ENCODE assay signal across 8 mouse cellular contexts in the genomic region with DNA sequence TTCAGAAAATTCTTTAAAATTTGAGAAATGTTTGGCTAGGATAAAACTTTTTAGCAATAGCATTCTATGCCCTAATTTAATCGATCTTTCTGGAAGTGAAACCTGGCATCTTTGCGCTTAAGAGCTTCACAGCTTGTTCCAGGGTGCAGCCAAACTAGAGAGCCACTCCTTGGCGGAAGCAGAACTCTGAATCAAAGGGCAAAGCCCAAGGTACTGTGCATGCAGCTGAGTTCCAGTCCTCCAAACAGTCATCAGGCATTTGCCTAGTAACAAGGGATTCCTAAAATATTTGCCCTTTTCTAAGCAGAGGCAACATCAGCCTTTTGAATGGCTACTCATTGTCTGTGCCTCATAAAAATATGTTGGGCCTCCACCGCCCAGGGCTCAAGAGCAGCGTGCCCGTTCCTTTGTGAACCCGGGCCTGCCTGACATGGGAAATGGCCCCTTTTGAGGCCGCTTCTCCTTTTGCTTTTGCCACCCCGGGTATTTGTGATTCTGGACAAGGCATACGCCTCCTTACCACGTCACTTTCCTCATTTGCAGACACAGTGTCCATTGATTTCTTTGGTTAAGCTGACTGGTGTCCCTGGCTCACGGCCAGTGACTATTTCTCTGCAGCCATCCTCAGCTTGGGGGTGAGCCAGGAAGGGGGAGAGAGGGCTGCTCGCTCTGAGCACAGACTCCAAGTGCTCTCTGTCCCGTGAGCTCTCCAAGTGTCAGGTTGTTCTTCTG.
DNase-seq lines count a peak whose midpoint lies in the region; ATAC-seq and TF ChIP-seq lines count a peak whose summit lies in the region.

No protein-coding gene starts in this region.

- 32% methylated on average over 14 of the region's 14 CpGs for WGBS in hindbrain, embryonic 15.5 days
- 59% methylated on average over 14 of the region's 14 CpGs for WGBS in olfactory bulb, adult 2 months

- no peak overlapping the region for H3K4me3 ChIP-seq in cortical plate, adult 2 months (ENCODE audit: insufficient read depth, low read length)
- H3K4me3 ChIP-seq in hindbrain, embryonic 15.5 days, result no peak overlapping the region
- no peak overlapping the region for H3K4me3 ChIP-seq in olfactory bulb, adult 2 months (ENCODE audit: insufficient read depth, low read depth, low read length)

- H3K9me3 ChIP-seq in hindbrain, embryonic 15.5 days, result no peaks in the 10 kb centered on the region

- peak; percentile 85 for ATAC-seq in hindbrain, embryonic 15.5 days (ENCODE audit: low FRiP score, low read depth)
- ATAC-seq in inflammation-experienced regulatory T-cells, adult 6 months, result no peak

- no peak overlapping the region for H3K9ac ChIP-seq in hindbrain, embryonic 15.5 days

- H3K36me3 ChIP-seq in hindbrain, embryonic 15.5 days, result no peaks in the 10 kb centered on the region

- no peak for TF ChIP-seq CTCF in cortical plate, adult 2 months (IDR thresholded peaks at IDR 0.05; ENCODE audit: extremely low read depth, insufficient read depth, low read length)
- TF ChIP-seq CTCF in olfactory bulb, adult 2 months (IDR thresholded peaks at IDR 0.05; ENCODE audit: insufficient read depth, low read depth, low read length), result no peak

- no peak for TF ChIP-seq POLR2A in cortical plate, adult 2 months (IDR thresholded peaks at IDR 0.05; ENCODE audit: extremely low read depth, insufficient read depth, low read length)
- TF ChIP-seq POLR2A in olfactory bulb, adult 2 months (IDR thresholded peaks at IDR 0.05; ENCODE audit: insufficient read depth, low read depth, low read length), result no peak

- H3K4me1 ChIP-seq in cortical plate, adult 2 months (ENCODE audit: control insufficient read depth, insufficient read depth, low read length), result no peaks in the 10 kb centered on the region; the same call in 1 of the 2 replicates
- H3K4me1 ChIP-seq in hindbrain, embryonic 15.5 days (replicated peaks), result peaks cover 18% of the 10 kb centered on the region
- peaks cover 14% of the 10 kb centered on the region for H3K4me1 ChIP-seq in olfactory bulb, adult 2 months (ENCODE audit: control insufficient read depth, insufficient read depth, low read length)

- peak; percentile 18 for DNase-seq in ovary, postnatal 36 days (ENCODE audit: low spot score)
- no peak for DNase-seq in ovary, postnatal 14 days (ENCODE audit: low spot score)
- peak; percentile 83 for DNase-seq in left cerebral cortex, postnatal 10 days (ENCODE audit: extremely low spot score in 1 of 2, low spot score in 2 of 2)
- no peak for DNase-seq in adipocyte (ENCODE audit: low spot score)

- intact Hi-C loops in left cerebral cortex, postnatal 10 days (cut with DNase I), result loop anchor here (10.0 kb wide), 1 partner anchor 243 kb away; no protein-coding TSS in a partner anchor

- H3K27me3 ChIP-seq in hindbrain, embryonic 15.5 days, result no peaks in the 10 kb centered on the region

- peak overlapping the region; percentile 48; the same call in 1 of the 2 replicates for H3K27ac ChIP-seq in cortical plate, adult 2 months (ENCODE audit: insufficient read depth, low read length)
- peak overlapping the region; percentile 58 for H3K27ac ChIP-seq in hindbrain, embryonic 15.5 days (replicated peaks)
- H3K27ac ChIP-seq in olfactory bulb, adult 2 months (ENCODE audit: insufficient read depth, low read depth, low read length), result peak overlapping the region; percentile 42; the same call in 1 of the 2 replicates

- H3K4me2 ChIP-seq in hindbrain, embryonic 15.5 days, result no peak overlapping the region

Comparison
In these comparisons a context has a peak if more than half of its experiments do, and no peak if none do; other contexts are left out.
1. DNase-seq: peak in ovary, postnatal 36 days (single experiment) and left cerebral cortex, postnatal 10 days (2 of 2); none in ovary, postnatal 14 days (single experiment) and adipocyte (single experiment).
2. Peak in every context shown above with its lines, with median percentiles within 50 percentile points of each other: H3K27ac ChIP-seq.